In the genomic region with DNA sequence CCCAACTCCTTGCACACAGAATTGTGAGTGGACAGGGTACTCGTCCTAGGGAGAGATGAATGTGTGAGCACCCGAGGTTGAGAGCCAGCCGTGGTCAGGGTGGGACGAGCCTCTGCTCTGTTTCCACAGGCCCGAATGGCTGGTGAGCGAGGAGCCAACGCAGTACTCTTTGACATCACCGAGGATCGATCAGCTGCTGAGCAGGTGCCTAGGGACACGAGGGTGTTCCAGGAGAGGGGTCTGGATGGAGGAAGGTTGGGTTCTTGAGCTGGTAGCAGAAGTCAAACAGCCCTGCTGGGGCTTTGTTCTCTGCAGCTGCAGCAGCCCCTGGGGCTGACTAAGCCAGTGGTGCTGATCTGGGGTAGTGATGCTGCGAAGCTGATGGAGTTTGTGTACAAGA, we compare ENCODE assay signal across 14 mouse cellular contexts. TPM values are rescaled to one million over a fixed set of nuclear protein-coding genes. Genes with fewer than 3 reads are reported as not detected.
DNase-seq lines count a peak whose midpoint lies in the region; ATAC-seq and TF ChIP-seq lines count a peak whose summit lies in the region.
"Had no signal": no experiment of that assay in that cellular context is flagged by ENCODE, and none has a peak within 500 bp of the region (broad histone marks: within the 10 kb centered on the region; RNA-seq: fewer than 3 reads in every experiment).

No protein-coding gene starts in this region.

- WGBS in heart, embryonic 16.5 days = 71% methylated on average over 11 of the region's 11 CpGs
- 73% methylated on average over 11 of the region's 11 CpGs for WGBS in heart, adult 2 months
- WGBS in embryonic facial prominence, embryonic 12.5 days = 55% methylated on average over 11 of the region's 11 CpGs
- 62% methylated on average over 11 of the region's 11 CpGs for WGBS in liver, postnatal 0 days (ENCODE audit: insufficient replicate concordance)

- no peak overlapping the region for H3K4me3 ChIP-seq in heart, embryonic 16.5 days (ENCODE audit: low read length)
- no peak overlapping the region for H3K4me3 ChIP-seq in heart, adult 2 months
- H3K4me3 ChIP-seq in G1E (ENCODE audit: low read depth, low read length) = peak overlapping the region; percentile 67; the same call in 1 of the 2 replicates
- no peak overlapping the region for H3K4me3 ChIP-seq in embryonic facial prominence, embryonic 12.5 days
- H3K4me3 ChIP-seq in liver, postnatal 0 days (ENCODE audit: low read depth, low read length) = no peak overlapping the region

- no peak for DNase-seq in heart, adult 2 months
- DNase-seq in G1E (ENCODE audit: low spot score) = no peak
- DNase-seq in liver, postnatal 0 days = no peak
- no peak for DNase-seq in adrenal gland, adult (ENCODE audit: inconsistent age in 2 of 2, low spot score in 1 of 2)
- DNase-seq in left cerebral cortex, adult 8-10 months (ENCODE audit: low spot score in 2 of 2) = no peak
- DNase-seq: adrenal gland, postnatal 25 days; cerebellum, adult 18-20 months; heart, adult 18-20 months; kidney, adult 8-10 months; lung, postnatal 10 days; right cerebral cortex, postnatal 4 days had no signal

- H3K27ac ChIP-seq in heart, embryonic 16.5 days (ENCODE audit: low read length) = peak overlapping the region; percentile 78
- H3K27ac ChIP-seq in heart, adult 2 months = no peak overlapping the region
- H3K27ac ChIP-seq in embryonic facial prominence, embryonic 12.5 days = peak overlapping the region; percentile 80; the same call in 1 of the 2 replicates
- H3K27ac ChIP-seq in liver, postnatal 0 days (ENCODE audit: low read depth) = peak overlapping the region; percentile 93

- no peaks in the 10 kb centered on the region for H3K79me2 ChIP-seq in heart, adult 2 months (replicated peaks; ENCODE audit: control insufficient read depth, insufficient read depth, low read length)

- no peak for TF ChIP-seq EP300 in heart, adult 2 months (IDR thresholded peaks at IDR 0.05; ENCODE audit: insufficient read depth, low read depth, low read length)
- TF ChIP-seq EP300 in liver, postnatal 0 days (IDR thresholded peaks at IDR 0.05; ENCODE audit: low read depth) = no peak

- H3K36me3 ChIP-seq in heart, embryonic 16.5 days (ENCODE audit: control insufficient read depth, insufficient read depth) = no peaks in the 10 kb centered on the region
- no peaks in the 10 kb centered on the region for H3K36me3 ChIP-seq in heart, adult 2 months (ENCODE audit: control insufficient read depth, insufficient read depth, low read length)
- H3K36me3 ChIP-seq in G1E (replicated peaks) = peaks cover 75% of the 10 kb centered on the region
- no peaks in the 10 kb centered on the region for H3K36me3 ChIP-seq in embryonic facial prominence, embryonic 12.5 days
- H3K36me3 ChIP-seq in liver, postnatal 0 days (replicated peaks; ENCODE audit: insufficient read depth, low read length) = peaks cover 11% of the 10 kb centered on the region; the same call in 1 of the 2 replicates

- H3K4me2 ChIP-seq in heart, embryonic 16.5 days (ENCODE audit: low read depth, low read length) = no peak overlapping the region
- no peak overlapping the region for H3K4me2 ChIP-seq in embryonic facial prominence, embryonic 12.5 days (replicated peaks)
- H3K4me2 ChIP-seq in liver, postnatal 0 days (ENCODE audit: low read depth, low read length) = no peak overlapping the region

- no peak overlapping the region; the same call in 1 of the 2 replicates for H3K9ac ChIP-seq in heart, embryonic 16.5 days (ENCODE audit: low read length)
- no peak overlapping the region for H3K9ac ChIP-seq in heart, adult 2 months (ENCODE audit: low read depth, low read length)
- no peak overlapping the region for H3K9ac ChIP-seq in embryonic facial prominence, embryonic 12.5 days
- H3K9ac ChIP-seq in liver, postnatal 0 days (replicated peaks) = no peak overlapping the region; the same call in 1 of the 2 replicates

- intact Hi-C loops in heart, adult 2 months (cut with DNase I) = no loop called here

- H3K9me3 ChIP-seq in heart, embryonic 16.5 days (replicated peaks; ENCODE audit: control insufficient read depth, low read length) = no peaks in the 10 kb centered on the region
- H3K9me3 ChIP-seq in G1E (replicated peaks) = 0 out of 2 replicates have a peak, but pooled peaks cover 2% of the 10 kb centered on the region
- no peaks in the 10 kb centered on the region for H3K9me3 ChIP-seq in embryonic facial prominence, embryonic 12.5 days
- H3K9me3 ChIP-seq in liver, postnatal 0 days (ENCODE audit: low read length) = no peaks in the 10 kb centered on the region

- no peak for TF ChIP-seq POLR2A in heart, adult 2 months (IDR thresholded peaks at IDR 0.05; ENCODE audit: insufficient read depth, low read depth, low read length)

- no peaks in the 10 kb centered on the region for H3K27me3 ChIP-seq in heart, embryonic 16.5 days (ENCODE audit: control insufficient read depth, insufficient read depth, low read length)
- no peaks in the 10 kb centered on the region for H3K27me3 ChIP-seq in heart, adult 2 months (ENCODE audit: control insufficient read depth, insufficient read depth, low read length)
- no peaks in the 10 kb centered on the region for H3K27me3 ChIP-seq in G1E (ENCODE audit: insufficient read depth, low read length)
- no peaks in the 10 kb centered on the region; the same call in 1 of the 2 replicates for H3K27me3 ChIP-seq in embryonic facial prominence, embryonic 12.5 days
- H3K27me3 ChIP-seq in liver, postnatal 0 days (ENCODE audit: insufficient read depth, low read length) = no peaks in the 10 kb centered on the region

- TF ChIP-seq CTCF in heart, adult 2 months (IDR thresholded peaks at IDR 0.05) = no peak
- no peak for TF ChIP-seq CTCF in G1E (IDR thresholded peaks at IDR 0.05; ENCODE audit: low read depth, low read length)
- no peak for TF ChIP-seq CTCF in liver, postnatal 0 days (IDR thresholded peaks at IDR 0.05; ENCODE audit: low read depth)

- peaks cover 16% of the 10 kb centered on the region for H3K4me1 ChIP-seq in heart, embryonic 16.5 days (ENCODE audit: control insufficient read depth, insufficient read depth, low read length)
- no peaks in the 10 kb centered on the region for H3K4me1 ChIP-seq in heart, adult 2 months (ENCODE audit: control insufficient read depth, insufficient read depth, low read length)
- H3K4me1 ChIP-seq in G1E (ENCODE audit: insufficient read depth, low read depth, low read length) = peaks cover 93% of the 10 kb centered on the region
- peaks cover 15% of the 10 kb centered on the region for H3K4me1 ChIP-seq in embryonic facial prominence, embryonic 12.5 days
- H3K4me1 ChIP-seq in liver, postnatal 0 days (ENCODE audit: insufficient read depth) = peaks cover 36% of the 10 kb centered on the region

- no peak for ATAC-seq in heart, embryonic 16.5 days (replicated peaks; ENCODE audit: extremely low read depth, insufficient read depth, low FRiP score)
- ATAC-seq in G1E (ENCODE audit: extremely low read depth, insufficient number of reproducible peaks, low FRiP score, poor library complexity, severe bottlenecking) = no peak
- ATAC-seq in embryonic facial prominence, embryonic 12.5 days (ENCODE audit: insufficient number of reproducible peaks, insufficient read depth, low FRiP score, low TSS enrichment) = no peak
- ATAC-seq in liver, postnatal 0 days = no peak
- no peak for ATAC-seq in granulocyte monocyte progenitor cell, adult 5-6 weeks (replicated peaks; ENCODE audit: poor library complexity, severe bottlenecking)

RNA-seq across cellular contexts. Expression of a gene that starts 10.3 kb away (rescaled TPM):
- polyA plus RNA-seq in heart, embryonic 16.5 days (2015; fragmentation: Nextera tagmentation; extraction: Ambion mirVana) = 100 and 111 TPM in 2 replicates
- total RNA-seq in heart, adult 2 months (2021) = 10 to 100 TPM; 41.4 to 44.6 TPM
- 47.5 and 80.4 TPM in 2 replicates for polyA plus RNA-seq in heart, adult 2 months (2012; rRNA removed)
- total RNA-seq in G1E (2014; fragmentation: Nextera tagmentation) (64.1 and 95.8 TPM in 2 replicates), G1E (2017) (155 and 172 TPM in 2 replicates)
- polyA plus RNA-seq in G1E (2012) = 14.7 and 15.4 TPM in 2 replicates
- 158 TPM in 2 replicates for polyA plus RNA-seq in embryonic facial prominence, embryonic 12.5 days (2016; fragmentation: Nextera tagmentation; extraction: Ambion mirVana)
- 114 and 120 TPM in 2 replicates for polyA plus RNA-seq in liver, postnatal 0 days (2015; fragmentation: Nextera tagmentation; extraction: Ambion mirVana)
- 10 to 100 TPM; 63.2 to 84.3 (median 76.2) TPM for total RNA-seq in left cerebral cortex, adult 8-10 months (2022)
- 130 and 136 TPM in 2 replicates for total RNA-seq in granulocyte monocyte progenitor cell, adult 5-6 weeks (2014; fragmentation: Nextera tagmentation)
- total RNA-seq in granulocyte monocyte progenitor cell, adult 5-6 weeks (2017) = 58.6 and 81.1 TPM in 2 replicates

RNA-seq across cellular contexts. Expression of a gene that starts 33.3 kb away (rescaled TPM):
- 1.1 and 1.2 TPM in 2 replicates for polyA plus RNA-seq in heart, embryonic 16.5 days (2015; fragmentation: Nextera tagmentation; extraction: Ambion mirVana)
- total RNA-seq in heart, adult 2 months (2021) = not detected
- 0.09 and 0.66 TPM in 2 replicates for polyA plus RNA-seq in heart, adult 2 months (2012; rRNA removed)
- total RNA-seq in G1E (2014; fragmentation: Nextera tagmentation) = 3.9 and 9.9 TPM in 2 replicates
- total RNA-seq in G1E (2017) = 17.4 and 21.2 TPM in 2 replicates
- polyA plus RNA-seq in G1E (2012) = 10.2 and 10.4 TPM in 2 replicates
- 5.1 and 8.6 TPM in 2 replicates for polyA plus RNA-seq in embryonic facial prominence, embryonic 12.5 days (2016; fragmentation: Nextera tagmentation; extraction: Ambion mirVana)
- polyA plus RNA-seq in liver, postnatal 0 days (2015; fragmentation: Nextera tagmentation; extraction: Ambion mirVana) = 0.59 and 1.2 TPM in 2 replicates
- total RNA-seq in left cerebral cortex, adult 8-10 months (2022) = 100 to 1,000 TPM; 162 to 192 (median 176) TPM
- 100 and 132 TPM in 2 replicates for total RNA-seq in granulocyte monocyte progenitor cell, adult 5-6 weeks (2014; fragmentation: Nextera tagmentation)
- total RNA-seq in granulocyte monocyte progenitor cell, adult 5-6 weeks (2017) = 51.8 and 56.2 TPM in 2 replicates
